ENCODE assay signal across 8 mouse cellular contexts in the genomic region with DNA sequence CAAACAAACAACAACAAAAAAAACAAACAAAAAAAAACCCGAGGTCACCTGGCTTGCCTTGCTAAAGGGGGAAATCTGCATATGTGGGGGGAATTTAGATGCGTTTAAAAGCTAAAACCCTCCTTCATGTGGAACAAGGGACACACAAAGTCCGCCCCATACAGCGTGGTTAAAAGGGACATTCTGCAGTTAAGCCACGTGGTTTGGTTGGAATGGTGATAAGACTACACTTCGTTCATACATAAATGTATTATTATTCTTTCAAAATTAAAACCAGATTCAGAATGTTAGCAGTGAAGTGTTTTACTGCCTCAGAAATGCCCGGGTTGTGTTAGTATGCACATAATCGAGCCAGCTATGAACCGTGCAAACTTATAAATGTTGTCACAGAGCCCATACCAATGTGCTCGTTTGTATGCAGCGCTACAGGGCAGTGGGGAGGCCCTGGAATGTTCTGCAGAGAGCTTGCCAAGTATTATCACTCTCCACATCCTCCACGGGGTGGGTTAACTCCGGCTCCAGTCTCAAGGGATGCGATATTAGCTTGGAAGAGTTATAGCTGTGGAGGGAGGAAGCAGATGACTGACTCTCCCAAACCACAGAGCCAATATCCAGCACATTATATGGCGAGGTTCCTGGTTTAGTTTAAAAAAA.
DNase-seq lines count a peak whose midpoint lies in the region; ATAC-seq lines count a peak whose summit lies in the region.

No protein-coding gene starts in this region.

- H3K4me2 ChIP-seq in heart, embryonic 12.5 days: peak overlapping the region; percentile 25
- H3K4me2 ChIP-seq in kidney, embryonic 15.5 days: peak overlapping the region; percentile 53
- no peak overlapping the region for H3K4me2 ChIP-seq in midbrain, embryonic 13.5 days (replicated peaks)

- WGBS in heart, embryonic 12.5 days: 35% methylated on average over 15 of the region's 15 CpGs
- WGBS in kidney, embryonic 15.5 days: 30% methylated on average over 15 of the region's 15 CpGs
- WGBS in midbrain, embryonic 13.5 days: 44% methylated on average over 15 of the region's 15 CpGs

- no peak overlapping the region for H3K9ac ChIP-seq in heart, embryonic 12.5 days
- H3K9ac ChIP-seq in kidney, embryonic 15.5 days: no peak overlapping the region
- no peak overlapping the region for H3K9ac ChIP-seq in midbrain, embryonic 13.5 days (replicated peaks)

- H3K4me1 ChIP-seq in heart, embryonic 12.5 days (replicated peaks): peaks cover 97% of the 10 kb centered on the region
- peaks cover 98% of the 10 kb centered on the region for H3K4me1 ChIP-seq in kidney, embryonic 15.5 days
- peaks cover 100% of the 10 kb centered on the region for H3K4me1 ChIP-seq in midbrain, embryonic 13.5 days (replicated peaks)

- H3K4me3 ChIP-seq in heart, embryonic 12.5 days: no peak overlapping the region
- H3K4me3 ChIP-seq in kidney, embryonic 15.5 days (replicated peaks): no peak overlapping the region
- H3K4me3 ChIP-seq in midbrain, embryonic 13.5 days (replicated peaks): no peak overlapping the region

- peak; percentile 60 for ATAC-seq in heart, embryonic 12.5 days (ENCODE audit: insufficient number of reproducible peaks, low FRiP score)
- ATAC-seq in kidney, embryonic 15.5 days (replicated peaks; ENCODE audit: low FRiP score): peak; percentile 59
- ATAC-seq in midbrain, embryonic 13.5 days: peak; percentile 54

- H3K36me3 ChIP-seq in heart, embryonic 12.5 days: 0 out of 2 replicates have a peak, but pooled peaks cover 4% of the 10 kb centered on the region
- H3K36me3 ChIP-seq in kidney, embryonic 15.5 days: peaks cover 5% of the 10 kb centered on the region; the same call in 1 of the 2 replicates
- no peaks in the 10 kb centered on the region for H3K36me3 ChIP-seq in midbrain, embryonic 13.5 days

- peak overlapping the region; percentile 73 for H3K27ac ChIP-seq in heart, embryonic 12.5 days (ENCODE audit: poor library complexity, severe bottlenecking)
- peak overlapping the region; percentile 97 for H3K27ac ChIP-seq in kidney, embryonic 15.5 days
- peak overlapping the region; percentile 86 for H3K27ac ChIP-seq in midbrain, embryonic 13.5 days

- H3K27me3 ChIP-seq in heart, embryonic 12.5 days (replicated peaks): no peaks in the 10 kb centered on the region
- no peaks in the 10 kb centered on the region for H3K27me3 ChIP-seq in kidney, embryonic 15.5 days
- no peaks in the 10 kb centered on the region for H3K27me3 ChIP-seq in midbrain, embryonic 13.5 days

- DNase-seq in ovary, adult 18-20 months (ENCODE audit: low spot score): peak; percentile 47
- no peak for DNase-seq in ovary, postnatal 10 days (ENCODE audit: low spot score)
- no peak for DNase-seq in layer of hippocampus, adult 8-10 months (ENCODE audit: low spot score in 2 of 2)
- DNase-seq in urinary bladder, adult 18-20 months (ENCODE audit: low spot score in 2 of 2): no peak
- no peak for DNase-seq in spleen, postnatal 14 days (ENCODE audit: low spot score in 2 of 2)

- H3K9me3 ChIP-seq in heart, embryonic 12.5 days (replicated peaks): no peaks in the 10 kb centered on the region
- no peaks in the 10 kb centered on the region for H3K9me3 ChIP-seq in kidney, embryonic 15.5 days (replicated peaks)
- no peaks in the 10 kb centered on the region for H3K9me3 ChIP-seq in midbrain, embryonic 13.5 days
